Mouse (Mus musculus): ENCODE data around the gene Neurl1a.
A peak's percentile ranks its signal among the peaks of the same experiment; 100 is the strongest.

DNA sequence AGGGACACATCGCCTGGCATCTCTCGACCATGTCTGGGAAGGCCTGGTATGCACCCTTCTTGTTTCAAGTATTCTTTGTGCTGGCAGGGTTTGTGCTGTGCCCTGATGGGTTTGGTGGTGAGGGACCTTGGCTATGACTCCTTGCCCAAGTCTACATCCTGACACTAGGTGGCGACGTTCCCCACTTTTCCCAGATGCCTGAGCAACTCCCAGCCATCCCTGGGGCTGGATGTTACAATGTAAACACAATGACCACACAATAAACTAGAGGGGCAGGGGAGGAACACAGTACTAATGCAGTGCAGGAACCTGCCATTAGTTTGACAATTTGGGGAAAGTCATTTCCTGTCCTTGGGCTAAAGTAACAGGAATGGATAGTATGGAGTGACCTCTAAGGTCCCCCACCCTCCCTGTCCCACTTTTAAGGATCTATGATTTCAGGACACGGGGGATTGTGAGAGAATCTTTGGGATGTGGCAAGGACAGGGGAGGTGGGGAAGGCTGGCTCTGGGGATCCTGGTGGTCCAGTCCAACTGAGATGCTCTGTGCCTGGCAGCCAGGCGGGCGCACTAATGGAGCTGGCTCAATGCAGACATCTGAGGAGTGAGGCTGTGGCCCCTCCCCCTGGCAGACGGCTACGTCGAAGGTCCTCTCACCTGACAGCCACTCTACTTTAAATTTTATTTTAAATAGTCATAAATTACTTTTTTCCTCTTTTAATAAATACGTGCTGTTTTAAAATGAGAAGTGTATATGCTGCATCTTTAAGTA lies 85.9 kb downstream of the Neurl1a start:
- TF ChIP-seq POLR2A (IDR thresholded peaks at IDR 0.05; ENCODE audit: extremely low read depth, insufficient read depth, low read length): no peak
- TF ChIP-seq CTCF (IDR thresholded peaks at IDR 0.05; ENCODE audit: low read depth, low read length): peak; percentile 96

Data from liver, adult 2 months (tissue).